Mouse (Mus musculus): ENCODE measurements at regions not wholly inside any gene's neighbourhood (a gene's known extent, or its start where the extent isn't known, plus 50 kb on each side); places are given as distances from the start of the nearest gene placed in this dataset.
"Not testable (repeated sequence)": the region's sequence is repeated elsewhere in the genome, so short reads cannot be mapped to it uniquely, and the experiment has no call there.

DNA sequence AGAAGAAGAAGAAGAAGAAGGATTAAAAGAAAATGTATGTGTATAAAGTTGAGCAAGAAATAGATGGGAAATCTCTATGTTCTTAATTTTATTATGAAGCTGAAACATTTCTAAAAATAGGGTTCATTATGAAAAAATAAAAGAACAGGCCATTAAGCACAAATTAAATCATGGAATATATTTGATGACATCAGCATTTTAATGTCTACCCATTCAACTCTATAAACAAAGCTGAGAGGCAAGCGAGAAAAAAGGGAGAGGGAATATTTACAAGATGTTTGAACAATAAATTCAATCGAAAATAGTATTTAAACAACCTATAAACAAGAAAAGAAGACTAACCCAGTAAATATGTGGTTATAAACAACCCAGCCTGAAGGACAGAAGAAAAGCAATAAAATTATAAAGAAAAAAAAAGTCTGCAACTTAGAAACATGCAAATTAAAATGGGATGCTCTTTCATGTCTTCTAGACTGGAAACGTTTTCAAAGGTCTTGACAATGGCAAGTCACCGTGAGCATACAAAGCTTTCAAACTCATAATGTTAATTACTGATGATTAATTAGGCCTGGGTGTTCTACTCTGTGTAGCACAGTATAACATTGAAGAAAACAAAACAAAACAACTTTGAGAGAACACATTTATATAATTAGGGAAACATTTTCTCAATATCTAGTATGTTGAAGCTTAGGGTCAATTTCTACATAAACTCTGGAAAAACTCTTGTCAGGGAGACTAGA, 108.6 kb downstream of the A730009L09Rik start:
- Histone ChIP-seq H3K36me3 (replicated peaks; ENCODE audit: control insufficient read depth, insufficient read depth, low read length) (no peaks in the 10 kb centered on the region), H3K27me3 (ENCODE audit: control insufficient read depth, insufficient read depth, low read length) (no peaks in the 10 kb centered on the region)
- no peak for ATAC-seq (ENCODE audit: insufficient read depth, low read depth)

GRCm38 (mm10) chr16:84624443-84625109, 109.7 kb downstream of the A730009L09Rik start:
- WGBS: 56% methylated on average over 5 of the region's 5 CpGs
- Histone ChIP-seq H3K4me3 (ENCODE audit: low read depth, low read length) (no peak overlapping the region), H3K9me3 (replicated peaks; ENCODE audit: control insufficient read depth, low read length) (no peaks in the 10 kb centered on the region), H3K9ac (replicated peaks; ENCODE audit: low read depth, low read length) (no peak overlapping the region), H3K4me2 (ENCODE audit: low read depth, low read length) (no peak overlapping the region), H3K27ac (ENCODE audit: low read depth) (no peak overlapping the region), H3K27me3 (ENCODE audit: control insufficient read depth, insufficient read depth, low read length) (no peaks in the 10 kb centered on the region), H3K4me1 (ENCODE audit: control insufficient read depth, insufficient read depth) (no peaks in the 10 kb centered on the region), H3K36me3 (replicated peaks; ENCODE audit: control insufficient read depth, insufficient read depth, low read length) (no peaks in the 10 kb centered on the region)
- TF ChIP-seq EP300 (IDR thresholded peaks at IDR 0.05; ENCODE audit: low read depth): no peak
- TF ChIP-seq CTCF (IDR thresholded peaks at IDR 0.05; ENCODE audit: low read depth): no peak
- no peak for ATAC-seq (ENCODE audit: insufficient read depth, low read depth)
- DNase-seq (ENCODE audit: low spot score): no peak

More for the DNA sequence above, 108.6 kb downstream of the A730009L09Rik start:
- no peak overlapping the region for H3K4me2 ChIP-seq (ENCODE audit: low read depth, low read length)
- DNase-seq (ENCODE audit: low spot score): no peak
- TF ChIP-seq EP300 (IDR thresholded peaks at IDR 0.05; ENCODE audit: low read depth): no peak
- TF ChIP-seq CTCF (IDR thresholded peaks at IDR 0.05; ENCODE audit: low read depth): no peak
- H3K9me3 ChIP-seq (replicated peaks; ENCODE audit: control insufficient read depth, low read length): no peaks in the 10 kb centered on the region
- no peaks in the 10 kb centered on the region for H3K4me1 ChIP-seq (ENCODE audit: control insufficient read depth, insufficient read depth)
- no peak overlapping the region for H3K4me3 ChIP-seq (ENCODE audit: low read depth, low read length)
- H3K9ac ChIP-seq (replicated peaks; ENCODE audit: low read depth, low read length): no peak overlapping the region
- no peak overlapping the region for H3K27ac ChIP-seq (ENCODE audit: low read depth)
- WGBS: 72% methylated on average over 4 of the region's 4 CpGs

DNA sequence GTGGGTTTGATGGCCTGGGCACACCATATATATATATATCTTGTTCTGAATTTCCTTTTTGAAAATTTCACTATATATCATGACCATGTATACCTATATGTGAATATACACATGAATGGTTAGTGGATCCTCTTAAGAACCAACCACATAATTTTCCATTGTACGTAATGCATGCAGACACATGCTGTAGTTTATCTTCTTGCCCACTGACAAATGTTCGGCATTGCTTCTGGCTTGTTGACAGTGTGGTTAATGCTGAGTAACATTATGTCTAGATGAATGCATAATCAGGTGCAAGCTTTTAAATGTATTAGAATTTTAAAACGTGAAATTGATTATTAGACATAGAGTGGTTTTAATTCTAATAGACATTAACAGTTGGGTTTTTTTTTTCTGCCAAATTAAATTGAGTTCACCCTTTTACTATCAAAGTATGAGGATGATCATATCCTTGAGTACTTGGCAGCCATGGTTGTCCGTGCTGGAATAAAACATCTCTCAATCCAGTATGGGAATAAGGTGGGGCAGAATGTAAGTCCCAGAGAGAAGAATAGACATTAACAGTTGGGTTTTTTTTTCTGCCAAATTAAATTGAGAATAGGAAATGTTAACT, 110.3 kb downstream of the A730009L09Rik start:
- TF ChIP-seq EP300 (IDR thresholded peaks at IDR 0.05; ENCODE audit: low read depth): no peak
- TF ChIP-seq CTCF (IDR thresholded peaks at IDR 0.05; ENCODE audit: low read depth): no peak
- ATAC-seq (ENCODE audit: insufficient read depth, low read depth) (no peak), DNase-seq (ENCODE audit: low spot score) (no peak)
- 77% methylated on average over 4 of the region's 4 CpGs for WGBS
- no peak overlapping the region for H3K4me3 ChIP-seq (ENCODE audit: low read depth, low read length)
- H3K27ac ChIP-seq (ENCODE audit: low read depth): no peak overlapping the region
- H3K9me3 ChIP-seq (replicated peaks; ENCODE audit: control insufficient read depth, low read length): no peaks in the 10 kb centered on the region
- H3K9ac ChIP-seq (replicated peaks; ENCODE audit: low read depth, low read length): no peak overlapping the region
- H3K27me3 ChIP-seq (ENCODE audit: control insufficient read depth, insufficient read depth, low read length): no peaks in the 10 kb centered on the region
- H3K36me3 ChIP-seq (replicated peaks; ENCODE audit: control insufficient read depth, insufficient read depth, low read length): no peaks in the 10 kb centered on the region
- H3K4me2 ChIP-seq (ENCODE audit: low read depth, low read length): no peak overlapping the region
- no peaks in the 10 kb centered on the region for H3K4me1 ChIP-seq (ENCODE audit: control insufficient read depth, insufficient read depth)

GRCm38 (mm10) chr16:84627052-84627451, 108.5 kb downstream of the Mrpl39 start:
- H3K9me3 ChIP-seq (replicated peaks; ENCODE audit: control insufficient read depth, low read length): no peaks in the 10 kb centered on the region
- TF ChIP-seq CTCF (IDR thresholded peaks at IDR 0.05; ENCODE audit: low read depth) (no peak), EP300 (IDR thresholded peaks at IDR 0.05; ENCODE audit: low read depth) (no peak)
- ATAC-seq (ENCODE audit: insufficient read depth, low read depth): no peak
- WGBS: 81% methylated on average over 2 of the region's 2 CpGs
- no peaks in the 10 kb centered on the region for H3K27me3 ChIP-seq (ENCODE audit: control insufficient read depth, insufficient read depth, low read length)
- DNase-seq (ENCODE audit: low spot score): no peak
- H3K9ac ChIP-seq (replicated peaks; ENCODE audit: low read depth, low read length): no peak overlapping the region
- no peak overlapping the region for H3K4me2 ChIP-seq (ENCODE audit: low read depth, low read length)
- H3K4me3 ChIP-seq (ENCODE audit: low read depth, low read length): no peak overlapping the region
- no peaks in the 10 kb centered on the region for H3K36me3 ChIP-seq (replicated peaks; ENCODE audit: control insufficient read depth, insufficient read depth, low read length)
- H3K4me1 ChIP-seq (ENCODE audit: control insufficient read depth, insufficient read depth): no peaks in the 10 kb centered on the region
- H3K27ac ChIP-seq (ENCODE audit: low read depth): no peak overlapping the region

DNA sequence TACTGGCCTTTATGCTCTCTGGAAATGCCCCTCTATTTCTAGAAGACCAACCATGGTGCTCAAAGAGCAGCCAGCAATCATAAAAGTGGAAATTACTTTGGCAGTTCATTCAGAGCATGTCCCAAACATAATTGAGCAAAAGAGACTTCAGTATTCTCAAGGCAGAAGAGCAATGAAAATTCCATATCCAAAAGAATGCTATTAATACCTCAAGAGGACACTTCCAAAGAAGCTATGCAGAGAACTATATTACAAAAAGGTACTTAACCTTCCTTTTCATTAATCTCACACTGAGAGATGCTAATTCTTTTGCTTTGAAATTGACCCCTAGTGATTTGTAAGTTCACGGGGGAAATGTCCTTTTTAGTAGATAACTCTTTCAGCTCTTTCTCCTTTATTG, 105.7 kb downstream of the Mrpl39 start:
- H3K4me1 ChIP-seq (ENCODE audit: control insufficient read depth, insufficient read depth): no peaks in the 10 kb centered on the region
- H3K4me3 ChIP-seq (ENCODE audit: low read depth, low read length): no peak overlapping the region
- WGBS: 44% methylated on average over 1 of the region's 1 CpGs
- no peak overlapping the region for H3K4me2 ChIP-seq (ENCODE audit: low read depth, low read length)
- no peaks in the 10 kb centered on the region for H3K36me3 ChIP-seq (replicated peaks; ENCODE audit: control insufficient read depth, insufficient read depth, low read length)
- H3K27ac ChIP-seq (ENCODE audit: low read depth): no peak overlapping the region
- H3K9ac ChIP-seq (replicated peaks; ENCODE audit: low read depth, low read length): no peak overlapping the region
- H3K27me3 ChIP-seq (ENCODE audit: control insufficient read depth, insufficient read depth, low read length): no peaks in the 10 kb centered on the region
- no peaks in the 10 kb centered on the region for H3K9me3 ChIP-seq (replicated peaks; ENCODE audit: control insufficient read depth, low read length)
- TF ChIP-seq CTCF (IDR thresholded peaks at IDR 0.05; ENCODE audit: low read depth): no peak
- TF ChIP-seq EP300 (IDR thresholded peaks at IDR 0.05; ENCODE audit: low read depth): no peak
- ATAC-seq (ENCODE audit: insufficient read depth, low read depth) (no peak), DNase-seq (ENCODE audit: low spot score) (no peak)

GRCm38 (mm10) chr16:84644446-84644845, 91.1 kb downstream of the Mrpl39 start:
- H3K4me2 ChIP-seq (ENCODE audit: low read depth, low read length); H3K4me1 ChIP-seq (ENCODE audit: control insufficient read depth, insufficient read depth); DNase-seq (ENCODE audit: low spot score); H3K27ac ChIP-seq (ENCODE audit: low read depth); H3K4me3 ChIP-seq (ENCODE audit: low read depth, low read length); H3K36me3 ChIP-seq (replicated peaks; ENCODE audit: control insufficient read depth, insufficient read depth, low read length); H3K9ac ChIP-seq (replicated peaks; ENCODE audit: low read depth, low read length); H3K27me3 ChIP-seq (ENCODE audit: control insufficient read depth, insufficient read depth, low read length); ATAC-seq (ENCODE audit: insufficient read depth, low read depth); H3K9me3 ChIP-seq (replicated peaks; ENCODE audit: control insufficient read depth, low read length): not testable (repeated sequence)
- 65% methylated on average over 1 of the region's 1 CpGs for WGBS
